8 mouse cellular contexts compared by ENCODE assay signal in the genomic region with DNA sequence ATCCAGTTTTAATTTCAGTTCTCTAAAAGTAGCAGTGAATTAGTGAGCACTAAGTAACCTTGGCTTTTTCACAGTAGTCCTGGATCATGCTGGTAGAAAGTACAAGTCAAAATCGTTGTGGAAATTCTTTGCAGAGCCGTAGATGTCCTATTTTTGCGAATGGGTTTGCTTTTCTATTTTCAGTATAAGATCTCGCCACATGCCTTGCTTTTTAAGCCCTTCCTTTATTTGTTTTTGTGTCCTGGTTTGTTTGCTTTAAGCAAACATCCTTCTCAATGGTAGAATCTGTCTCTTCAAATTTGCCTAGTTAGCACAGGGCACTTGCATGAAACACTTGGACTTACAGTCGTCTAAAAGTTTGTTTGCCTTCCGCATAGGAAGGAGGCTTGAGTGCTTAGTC. TPM values are rescaled to one million over a fixed set of nuclear protein-coding genes. Genes with fewer than 3 reads are reported as not detected.
DNase-seq lines count a peak whose midpoint lies in the region; ATAC-seq and TF ChIP-seq lines count a peak whose summit lies in the region.

No protein-coding gene starts in this region.

- H3K27me3 ChIP-seq in liver, adult 2 months (ENCODE audit: control insufficient read depth, insufficient read depth, low read length), result no peaks in the 10 kb centered on the region
- H3K27me3 ChIP-seq in forebrain, embryonic 12.5 days, result no peaks in the 10 kb centered on the region
- H3K27me3 ChIP-seq in liver, embryonic 11.5 days (replicated peaks; ENCODE audit: control insufficient read depth, insufficient read depth, low read length), result no peaks in the 10 kb centered on the region
- no peaks in the 10 kb centered on the region for H3K27me3 ChIP-seq in stomach, embryonic 14.5 days (ENCODE audit: control insufficient read depth, insufficient read depth, low read length)

- intact Hi-C loops in left cerebral cortex, postnatal 25 days (cut with DNase I), result no loop called here

- ATAC-seq in forebrain, embryonic 12.5 days (ENCODE audit: low FRiP score), result no peak
- no peak for ATAC-seq in liver, embryonic 11.5 days (replicated peaks; ENCODE audit: low FRiP score)
- no peak for ATAC-seq in stomach, embryonic 14.5 days (ENCODE audit: insufficient number of reproducible peaks, insufficient read depth, low FRiP score, low read depth)

- peaks cover 4% of the 10 kb centered on the region; the same call in 1 of the 2 replicates for H3K36me3 ChIP-seq in liver, adult 2 months (ENCODE audit: control insufficient read depth, insufficient read depth, low read length)
- H3K36me3 ChIP-seq in forebrain, embryonic 12.5 days (replicated peaks), result peaks cover 4% of the 10 kb centered on the region
- H3K36me3 ChIP-seq in liver, embryonic 11.5 days (ENCODE audit: control insufficient read depth, insufficient read depth, low read length), result 0 out of 2 replicates have a peak, but pooled peaks cover 3% of the 10 kb centered on the region
- no peaks in the 10 kb centered on the region; the same call in none of the 2 replicates for H3K36me3 ChIP-seq in stomach, embryonic 14.5 days (ENCODE audit: control insufficient read depth, insufficient read depth, low read length)

- H3K27ac ChIP-seq in liver, adult 2 months (replicated peaks; ENCODE audit: insufficient read depth, low read depth, low read length), result peak overlapping the region; percentile 56; the same call in 1 of the 2 replicates
- no peak overlapping the region for H3K27ac ChIP-seq in forebrain, embryonic 12.5 days
- no peak overlapping the region for H3K27ac ChIP-seq in liver, embryonic 11.5 days (ENCODE audit: low read depth, low read length)
- no peak overlapping the region for H3K27ac ChIP-seq in stomach, embryonic 14.5 days (ENCODE audit: low read length)

- TF ChIP-seq POLR2A in liver, adult 2 months (IDR thresholded peaks at IDR 0.05; ENCODE audit: extremely low read depth, insufficient read depth, low read length), result no peak

- peak overlapping the region; percentile 53 for H3K9ac ChIP-seq in liver, adult 2 months (ENCODE audit: low read depth, low read length)
- H3K9ac ChIP-seq in forebrain, embryonic 12.5 days, result no peak overlapping the region
- H3K9ac ChIP-seq in liver, embryonic 11.5 days (ENCODE audit: low read depth, low read length), result peak overlapping the region; percentile 43
- no peak overlapping the region for H3K9ac ChIP-seq in stomach, embryonic 14.5 days (replicated peaks; ENCODE audit: low read depth, low read length)

- peak; percentile 90 for DNase-seq in liver, adult 2 months (ENCODE audit: extremely low read depth, low read depth, low spot score)
- no peak for DNase-seq in liver
- DNase-seq in liver, embryonic 11.5 days (ENCODE audit: low spot score), result no peak
- DNase-seq in Muller cell, postnatal 12 days (ENCODE audit: inconsistent ontology term), result no peak
- DNase-seq in kidney, adult 18-20 months, result no peak
- no peak for DNase-seq in left cerebral cortex, postnatal 25 days (ENCODE audit: low spot score in 2 of 2)

- H3K4me1 ChIP-seq in liver, adult 2 months (ENCODE audit: control insufficient read depth, insufficient read depth, low read length), result peaks cover 16% of the 10 kb centered on the region
- peaks cover 46% of the 10 kb centered on the region for H3K4me1 ChIP-seq in forebrain, embryonic 12.5 days
- H3K4me1 ChIP-seq in liver, embryonic 11.5 days (replicated peaks; ENCODE audit: control insufficient read depth, insufficient read depth, low read length), result peaks cover 40% of the 10 kb centered on the region
- peaks cover 22% of the 10 kb centered on the region; the same call in 1 of the 2 replicates for H3K4me1 ChIP-seq in stomach, embryonic 14.5 days (ENCODE audit: control insufficient read depth, insufficient read depth, low read length)

- peaks cover 25% of the 10 kb centered on the region for H3K79me2 ChIP-seq in liver, adult 2 months (ENCODE audit: control insufficient read depth, insufficient read depth, low read length)

- 5% methylated on average over 6 of the region's 6 CpGs for WGBS in liver, adult 2 months
- WGBS in forebrain, embryonic 12.5 days, result 80% methylated on average over 6 of the region's 6 CpGs
- 61% methylated on average over 6 of the region's 6 CpGs for WGBS in liver, embryonic 11.5 days
- 49% methylated on average over 6 of the region's 6 CpGs for WGBS in stomach, embryonic 14.5 days

- peak overlapping the region; percentile 50; the same call in 1 of the 2 replicates for H3K4me3 ChIP-seq in liver, adult 2 months (ENCODE audit: insufficient read depth, low read depth, low read length)
- H3K4me3 ChIP-seq in forebrain, embryonic 12.5 days (replicated peaks), result no peak overlapping the region
- peak overlapping the region; percentile 33 for H3K4me3 ChIP-seq in liver, embryonic 11.5 days (ENCODE audit: low read depth, low read length)
- peak overlapping the region; percentile 93; the same call in 1 of the 2 replicates for H3K4me3 ChIP-seq in stomach, embryonic 14.5 days (ENCODE audit: low read depth, low read length)

- peak overlapping the region; percentile 38 for H3K4me2 ChIP-seq in forebrain, embryonic 12.5 days
- H3K4me2 ChIP-seq in liver, embryonic 11.5 days, result peak overlapping the region; percentile 70
- H3K4me2 ChIP-seq in stomach, embryonic 14.5 days (replicated peaks; ENCODE audit: low read depth, low read length), result peak overlapping the region; percentile 76

- TF ChIP-seq CTCF in liver, adult 2 months (IDR thresholded peaks at IDR 0.05; ENCODE audit: low read depth, low read length), result no peak

- no peaks in the 10 kb centered on the region for H3K9me3 ChIP-seq in forebrain, embryonic 12.5 days
- no peaks in the 10 kb centered on the region for H3K9me3 ChIP-seq in liver, embryonic 11.5 days (ENCODE audit: control insufficient read depth, low read length)
- H3K9me3 ChIP-seq in stomach, embryonic 14.5 days (ENCODE audit: control insufficient read depth, low read depth, low read length), result no peaks in the 10 kb centered on the region

RNA-seq across cellular contexts. Expression of gene Ccnt2, which starts 2.3 kb away (rescaled TPM):
- 28.8 and 29.9 TPM in 2 replicates for total RNA-seq in liver, adult 2 months (2014; rRNA removed)
- polyA plus RNA-seq in liver, adult 2 months (2012; rRNA removed), result 5.3 and 9.4 TPM in 2 replicates
- 115 and 119 TPM in 2 replicates for polyA plus RNA-seq in forebrain, embryonic 12.5 days (2016; fragmentation: Nextera tagmentation; extraction: Ambion mirVana)
- polyA plus RNA-seq in liver, embryonic 11.5 days (2014; fragmentation: Nextera tagmentation; extraction: Ambion mirVana), result 64.6 and 68.2 TPM in 2 replicates
- polyA plus RNA-seq in stomach, embryonic 14.5 days (2014; fragmentation: Nextera tagmentation; extraction: Ambion mirVana), result 94.3 and 95.3 TPM in 2 replicates
- total RNA-seq in left cerebral cortex, postnatal 25 days (2021), result 10 to 100 TPM; 61.3 to 68.8 TPM

RNA-seq across cellular contexts. Expression of gene Acmsd, which starts 47.0 kb away (rescaled TPM):
- 19.6 and 48.2 TPM in 2 replicates for total RNA-seq in liver, adult 2 months (2014; rRNA removed)
- polyA plus RNA-seq in liver, adult 2 months (2012; rRNA removed), result 5.6 and 6.9 TPM in 2 replicates
- polyA plus RNA-seq in forebrain, embryonic 12.5 days (2016; fragmentation: Nextera tagmentation; extraction: Ambion mirVana), result 0.15 and 0.20 TPM in 2 replicates
- polyA plus RNA-seq in liver, embryonic 11.5 days (2014; fragmentation: Nextera tagmentation; extraction: Ambion mirVana), result 7.2 and 7.3 TPM in 2 replicates
- polyA plus RNA-seq in stomach, embryonic 14.5 days (2014; fragmentation: Nextera tagmentation; extraction: Ambion mirVana), result 0.11 and 0.16 TPM in 2 replicates
- total RNA-seq in left cerebral cortex, postnatal 25 days (2021), result not detected

Comparison
In these comparisons a context has a peak if more than half of its experiments do, and no peak if none do; other contexts are left out.
1. H3K9ac ChIP-seq: peak in liver, adult 2 months (single experiment) and liver, embryonic 11.5 days (single experiment); none in forebrain, embryonic 12.5 days (single experiment) and stomach, embryonic 14.5 days (single experiment).
2. Peak in every context shown above with its lines, with median percentiles within 50 percentile points of each other: H3K4me2 ChIP-seq.